12 mouse cellular contexts compared by ENCODE assay signal in genomic region chr5:63748299-63748698, GRCm38 (mm10).
"Had no signal": no experiment of that assay in that cellular context is flagged by ENCODE, and none has a peak within 500 bp of the region (broad histone marks: within the 10 kb centered on the region; RNA-seq: fewer than 3 reads in every experiment).

No protein-coding gene starts in this region.

- H3K9me3 ChIP-seq: limb, embryonic 13.5 days; stomach, embryonic 15.5 days had no signal

- ATAC-seq: lung, postnatal 0 days had no signal

- H3K27me3 ChIP-seq: limb, embryonic 13.5 days; neural tube, embryonic 13.5 days; stomach, embryonic 15.5 days had no signal

- H3K4me3 ChIP-seq: limb, embryonic 13.5 days; neural tube, embryonic 13.5 days; stomach, embryonic 15.5 days had no signal

- H3K4me1 ChIP-seq: limb, embryonic 13.5 days; stomach, embryonic 15.5 days had no signal

- H3K27ac ChIP-seq: limb, embryonic 13.5 days; liver, embryonic 14.5 days; neural tube, embryonic 13.5 days; stomach, embryonic 15.5 days had no signal

- H3K36me3 ChIP-seq: limb, embryonic 13.5 days; neural tube, embryonic 13.5 days; stomach, embryonic 15.5 days had no signal

- H3K9ac ChIP-seq: limb, embryonic 13.5 days; liver, embryonic 14.5 days; neural tube, embryonic 13.5 days; stomach, embryonic 15.5 days had no signal

- H3K4me2 ChIP-seq: limb, embryonic 13.5 days; neural tube, embryonic 13.5 days; stomach, embryonic 15.5 days had no signal

- DNase-seq: kidney, adult 11 months; kidney, postnatal 14 days; left cerebral cortex, postnatal 4 days; lung, adult 2 months; lung, postnatal 36 days; right cerebral cortex, postnatal 14 days; thymus, postnatal 36 days had no signal
